Mouse (Mus musculus) liver, postnatal 0 days (tissue): ENCODE data around the gene Prkacb. TPM values are rescaled to one million over a fixed set of nuclear protein-coding genes. Genes with fewer than 3 reads are reported as not detected.

ENCODE experiments used
- ATAC-seq: fragments of 200-750 bp; cut with Nextera tagmentation; 2 replicates; pipeline ENCODE4 v1.8.0; 2017; ENCODE audit warnings: mild to moderate bottlenecking, moderate library complexity
- DNase-seq: peaks from one replicate; pipeline ENCODE4 v3.0.0-alpha.2; 2016
- H3K27ac ChIP-seq: fragments of 300-500 bp; sonication (generic); 2 replicates; pipeline ENCODE4 v1.5.1; 2014; ENCODE audit warnings: antibody characterized with exemption, moderate library complexity, mild to moderate bottlenecking, low read depth
- H3K27me3 ChIP-seq: fragments of 300-500 bp; sonication (generic); 2 replicates; pipeline ENCODE4 v1.6.1; 2014; ENCODE audit warnings: low read length, control low read depth, mixed read lengths; ENCODE audit not compliant: insufficient read depth
- H3K36me3 ChIP-seq: fragments of 300-500 bp; sonication (generic); replicated peaks from 2 replicates; pipeline ENCODE4 v1.6.1; 2014; ENCODE audit warnings: mild to moderate bottlenecking, control low read depth, low read length, moderate library complexity, mixed read lengths; ENCODE audit not compliant: insufficient read depth
- H3K4me1 ChIP-seq: fragments of 300-500 bp; sonication (generic); 2 replicates; pipeline ENCODE4 v1.6.1; 2014; ENCODE audit warnings: antibody characterized with exemption, mild to moderate bottlenecking, control low read depth; ENCODE audit not compliant: insufficient read depth
- H3K4me2 ChIP-seq: fragments of 300-500 bp; sonication (generic); 2 replicates; pipeline ENCODE4 v1.6.1; 2014; ENCODE audit warnings: low read depth, mild to moderate bottlenecking, low read length, moderate library complexity, mixed read lengths
- H3K4me3 ChIP-seq: fragments of 300-500 bp; sonication (generic); 2 replicates; pipeline ENCODE4 v1.5.1; 2014; ENCODE audit warnings: low read depth, low read length
- H3K9ac ChIP-seq: fragments of 300-500 bp; sonication (generic); replicated peaks from 2 replicates; pipeline ENCODE4 v1.6.1; 2014; ENCODE audit warnings: mild to moderate bottlenecking, moderate library complexity
- H3K9me3 ChIP-seq: fragments of 300-500 bp; sonication (generic); 2 replicates; pipeline ENCODE4 v1.6.1; 2016; ENCODE audit warnings: mild to moderate bottlenecking, control low read depth, low read length, mixed read lengths
- CTCF ChIP-seq: sonication (generic); IDR thresholded peaks from 2 replicates; pipeline ENCODE4 v1.5.1; 2016; ENCODE audit warnings: antibody characterized with exemption, low read depth
- EP300 ChIP-seq: IDR thresholded peaks from 2 replicates; pipeline ENCODE4 v1.6.1; 2016; ENCODE audit warnings: antibody characterized with exemption, low read depth, mild to moderate bottlenecking
- WGBS: fragments of 180-500 bp; shearing (Covaris S2); extraction: QIAGEN DNeasy Blood & Tissue Kit; methylation state at CpG from one replicate; pipeline ENCODE4 v1.1.7; 2014; ENCODE audit not compliant: insufficient replicate concordance; 5-methylcytosine and 5-hydroxymethylcytosine counted together
- polyA plus RNA-seq: library from polyadenylated mRNA; unstranded; fragments of >200 nt; fragmentation: Nextera tagmentation; extraction: Ambion mirVana; gene quantifications from 2 replicates; pipeline ENCODE4 v1.2.1, GENCODE M21; 2015

Prkacb gene
- polyA plus RNA-seq, 1 experiment from 2014 or later, result 15.4 TPM

DNA sequence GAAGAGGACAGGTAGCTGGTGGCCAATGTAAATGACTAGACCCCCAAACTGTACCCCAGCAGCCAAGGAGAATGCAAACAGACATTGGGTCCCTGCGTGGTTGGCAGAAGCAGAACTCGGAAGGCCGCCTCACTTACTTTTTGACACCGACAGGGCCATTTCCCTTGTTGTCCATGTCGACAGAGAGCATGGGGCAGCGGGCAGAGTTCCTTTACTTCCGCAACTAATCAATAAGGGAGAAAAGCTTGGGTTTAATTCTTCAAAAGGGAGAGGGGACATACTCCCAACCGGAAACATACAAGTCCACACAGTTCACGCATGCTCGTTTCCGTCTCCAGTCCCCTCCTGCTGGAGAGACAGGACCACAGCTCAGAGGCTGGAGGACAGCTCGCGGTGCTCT, 132.2 kb downstream of the Prkacb start:
- no peaks in the 10 kb centered on the region for H3K36me3 ChIP-seq
- TF ChIP-seq CTCF (no peak), EP300 (no peak)
- H3K4me2 ChIP-seq, result no peak overlapping the region
- 80% methylated on average over 13 of the region's 13 CpGs for WGBS
- no peak overlapping the region for H3K9ac ChIP-seq
- no peak for ATAC-seq
- no peak overlapping the region for H3K4me3 ChIP-seq
- peaks cover 18% of the 10 kb centered on the region for H3K4me1 ChIP-seq
- no peak for DNase-seq
- 0 out of 2 replicates have a peak, but pooled peaks cover 4% of the 10 kb centered on the region for H3K27me3 ChIP-seq
- H3K27ac ChIP-seq, result no peak overlapping the region
- H3K9me3 ChIP-seq, result no peaks in the 10 kb centered on the region

DNA sequence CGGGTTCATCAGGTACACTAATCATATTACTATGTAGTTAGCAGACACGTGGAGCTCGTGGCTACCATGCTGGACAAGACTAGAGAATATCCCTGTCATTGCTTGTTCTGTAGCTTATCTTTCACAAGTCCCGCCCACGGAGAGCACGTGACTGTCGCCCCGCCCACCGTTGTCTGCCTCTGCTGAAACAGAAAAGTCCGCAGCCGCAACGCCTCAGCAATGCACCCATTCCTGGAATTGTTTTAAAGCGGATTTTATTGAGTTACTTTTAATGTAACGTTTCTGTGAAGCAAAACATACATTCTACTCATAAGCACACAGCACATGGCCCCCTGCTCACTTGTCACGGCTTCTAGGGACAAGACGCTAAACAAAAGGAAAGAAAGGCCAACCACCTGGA, 133.1 kb downstream of the Prkacb start:
- H3K4me2 ChIP-seq, result no peak overlapping the region
- no peaks in the 10 kb centered on the region for H3K9me3 ChIP-seq
- no peaks in the 10 kb centered on the region for H3K36me3 ChIP-seq
- TF ChIP-seq EP300 (no peak), CTCF (no peak)
- WGBS, result 89% methylated on average over 16 of the region's 16 CpGs
- peaks cover 8% of the 10 kb centered on the region for H3K4me1 ChIP-seq
- H3K9ac ChIP-seq, result no peak overlapping the region
- 0 out of 2 replicates have a peak, but pooled peaks cover under 1% of the 10 kb centered on the region for H3K27me3 ChIP-seq
- no peak for ATAC-seq
- H3K27ac ChIP-seq, result no peak overlapping the region
- no peak for DNase-seq
- H3K4me3 ChIP-seq, result no peak overlapping the region

Other genes starting within 250 kb of the Prkacb start
- gene Uox, start 242.6 kb downstream of the Prkacb start, polyA plus RNA-seq, result 213 and 245 TPM in 2 replicates
- 3.9 and 4.0 TPM in 2 replicates for gene Dnase2b, start 197.4 kb downstream of the Prkacb start, polyA plus RNA-seq
- gene 4930503B20Rik, start 161.7 kb downstream of the Prkacb start, polyA plus RNA-seq, result not detected in 2 replicates
- gene Samd13, start 127.4 kb downstream of the Prkacb start, polyA plus RNA-seq, result 0.11 TPM in 1 of 2 replicates, not detected in the other
- gene Ttll7, start 39.4 kb upstream of the Prkacb start, polyA plus RNA-seq, result 0.52 and 0.79 TPM in 2 replicates